Mouse (Mus musculus) forebrain, embryonic 13.5 days (tissue): ENCODE results near the gene Wnt4. TPM values are rescaled to one million over a fixed set of nuclear protein-coding genes. Genes with fewer than 3 reads are reported as not detected.

ENCODE experiments used
- ATAC-seq: fragments of 200-750 bp; cut with Nextera tagmentation; 2 replicates; pipeline ENCODE4 v1.8.0; 2017
- H3K27ac ChIP-seq: fragments of 300-500 bp; sonication (generic); 2 replicates; pipeline ENCODE4 v1.5.1; 2015; ENCODE audit warnings: inconsistent platforms, mild to moderate bottlenecking, moderate library complexity
- H3K27me3 ChIP-seq: fragments of 300-500 bp; sonication (generic); 2 replicates; pipeline ENCODE4 v1.6.1; 2015; ENCODE audit warnings: mild to moderate bottlenecking, inconsistent platforms
- H3K36me3 ChIP-seq: fragments of 300-500 bp; sonication (generic); 2 replicates; pipeline ENCODE4 v1.6.1; 2015; ENCODE audit warnings: mild to moderate bottlenecking, inconsistent platforms; ENCODE audit not compliant: poor library complexity, severe bottlenecking
- H3K4me1 ChIP-seq: fragments of 300-500 bp; sonication (generic); 2 replicates; pipeline ENCODE4 v1.6.1; 2015; ENCODE audit warnings: inconsistent platforms
- H3K4me2 ChIP-seq: fragments of 300-500 bp; sonication (generic); 2 replicates; pipeline ENCODE4 v1.6.1; 2015; ENCODE audit warnings: inconsistent platforms, mild to moderate bottlenecking, moderate library complexity
- H3K4me3 ChIP-seq: fragments of 300-500 bp; sonication (generic); 2 replicates; pipeline ENCODE4 v1.5.1; 2015; ENCODE audit warnings: mild to moderate bottlenecking, inconsistent platforms
- H3K9ac ChIP-seq: fragments of 300-500 bp; sonication (generic); 2 replicates; pipeline ENCODE4 v1.6.1; 2015; ENCODE audit warnings: mild to moderate bottlenecking, inconsistent platforms
- H3K9me3 ChIP-seq: fragments of 300-500 bp; sonication (generic); replicated peaks from 2 replicates; pipeline ENCODE4 v1.6.1; 2016; ENCODE audit warnings: inconsistent platforms
- WGBS: fragments of 180-500 bp; shearing (Covaris S2); methylation state at CpG from one replicate; pipeline ENCODE4 v1.1.7; 2015; 5-methylcytosine and 5-hydroxymethylcytosine counted together
- polyA plus RNA-seq: library from polyadenylated mRNA; unstranded; fragments of >200 nt; fragmentation: Nextera tagmentation; extraction: Ambion mirVana; gene quantifications from 2 replicates; pipeline ENCODE4 v1.2.1, GENCODE M21; 2015

Wnt4 gene
- polyA plus RNA-seq, 1 experiment from 2014 or later = 0.30 TPM

- Histone ChIP-seq H3K27ac (no peak overlapping the region), H3K4me1 (peaks cover 23% of the 10 kb centered on the region), H3K4me2 (no peak overlapping the region), H3K4me3 (no peak overlapping the region), H3K9ac (no peak overlapping the region), H3K36me3 (no peaks in the 10 kb centered on the region), H3K27me3 (peaks cover 73% of the 10 kb centered on the region), H3K9me3 (no peaks in the 10 kb centered on the region)
- WGBS = 72% methylated on average over 5 of the region's 5 CpGs
- ATAC-seq = no peak
Measured at GRCm38 (mm10) chr4:137282122-137282521, 4.8 kb downstream of the Wnt4 start.

- Histone ChIP-seq H3K4me1 (peaks cover 18% of the 10 kb centered on the region), H3K4me3 (no peak overlapping the region), H3K9ac (no peak overlapping the region), H3K27ac (no peak overlapping the region), H3K9me3 (no peaks in the 10 kb centered on the region), H3K36me3 (no peaks in the 10 kb centered on the region), H3K4me2 (no peak overlapping the region), H3K27me3 (peaks cover 67% of the 10 kb centered on the region)
- ATAC-seq = no peak
- 12% methylated on average over 17 of the region's 17 CpGs for WGBS
Measured at GRCm38 (mm10) chr4:137282584-137283406, 5.5 kb downstream of the Wnt4 start.

GRCm38 (mm10) chr4:137283407-137283732 is 6.1 kb downstream of the Wnt4 start:
- Histone ChIP-seq H3K27me3 (peaks cover 61% of the 10 kb centered on the region), H3K4me1 (peaks cover 12% of the 10 kb centered on the region)

GRCm38 (mm10) chr4:137285876-137286661 is 8.8 kb downstream of the Wnt4 start:
- no peak for ATAC-seq
- WGBS = 62% methylated on average over 15 of the region's 15 CpGs

More at GRCm38 (mm10) chr4:137283407-137283732, 6.1 kb downstream of the Wnt4 start:
- Histone ChIP-seq H3K36me3 (no peaks in the 10 kb centered on the region), H3K27ac (no peak overlapping the region), H3K9me3 (no peaks in the 10 kb centered on the region), H3K4me2 (no peak overlapping the region), H3K4me3 (no peak overlapping the region), H3K9ac (no peak overlapping the region)
- WGBS = 4% methylated on average over 4 of the region's 4 CpGs
- no peak for ATAC-seq

GRCm38 (mm10) chr4:137286662-137286953 is 9.3 kb downstream of the Wnt4 start:
- ATAC-seq = no peak
- Histone ChIP-seq H3K27ac (no peak overlapping the region), H3K36me3 (no peaks in the 10 kb centered on the region), H3K9ac (no peak overlapping the region), H3K27me3 (peaks cover 31% of the 10 kb centered on the region), H3K4me1 (peaks cover 7% of the 10 kb centered on the region), H3K4me3 (no peak overlapping the region), H3K4me2 (no peak overlapping the region), H3K9me3 (no peaks in the 10 kb centered on the region)
- WGBS = 73% methylated on average over 8 of the region's 8 CpGs

More at GRCm38 (mm10) chr4:137285876-137286661, 8.8 kb downstream of the Wnt4 start:
- H3K36me3 ChIP-seq = no peaks in the 10 kb centered on the region
- no peak overlapping the region for H3K9ac ChIP-seq
- H3K27ac ChIP-seq = no peak overlapping the region
- no peaks in the 10 kb centered on the region for H3K9me3 ChIP-seq
- peaks cover 7% of the 10 kb centered on the region for H3K4me1 ChIP-seq
- peaks cover 35% of the 10 kb centered on the region for H3K27me3 ChIP-seq
- H3K4me3 ChIP-seq = no peak overlapping the region
- H3K4me2 ChIP-seq = no peak overlapping the region

GRCm38 (mm10) chr4:137287206-137287605 is 9.9 kb downstream of the Wnt4 start:
- Histone ChIP-seq H3K4me2 (no peak overlapping the region), H3K4me3 (no peak overlapping the region), H3K27me3 (peaks cover 27% of the 10 kb centered on the region), H3K36me3 (no peaks in the 10 kb centered on the region), H3K27ac (no peak overlapping the region), H3K9me3 (no peaks in the 10 kb centered on the region), H3K4me1 (peaks cover 7% of the 10 kb centered on the region), H3K9ac (no peak overlapping the region)
- WGBS = 82% methylated on average over 13 of the region's 13 CpGs
- no peak for ATAC-seq

- H3K27ac ChIP-seq = no peak overlapping the region
- no peak overlapping the region for H3K9ac ChIP-seq
- H3K4me2 ChIP-seq = no peak overlapping the region
- peaks cover 21% of the 10 kb centered on the region for H3K27me3 ChIP-seq
- no peak overlapping the region for H3K4me3 ChIP-seq
- no peaks in the 10 kb centered on the region for H3K9me3 ChIP-seq
- H3K36me3 ChIP-seq = no peaks in the 10 kb centered on the region
- peaks cover 4% of the 10 kb centered on the region; the same call in 1 of the 2 replicates for H3K4me1 ChIP-seq
- 5% methylated on average over 4 of the region's 4 CpGs for WGBS
- no peak for ATAC-seq
Measured at GRCm38 (mm10) chr4:137287818-137288217, 10.5 kb downstream of the Wnt4 start.

GRCm38 (mm10) chr4:137289701-137290100 is 12.4 kb downstream of the Wnt4 start:
- Histone ChIP-seq H3K27ac (no peak overlapping the region), H3K27me3 (peaks cover 2% of the 10 kb centered on the region; the same call in 1 of the 2 replicates), H3K4me1 (no peaks in the 10 kb centered on the region), H3K4me3 (no peak overlapping the region), H3K9ac (no peak overlapping the region), H3K36me3 (no peaks in the 10 kb centered on the region), H3K4me2 (no peak overlapping the region), H3K9me3 (no peaks in the 10 kb centered on the region)
- WGBS = 89% methylated on average over 6 of the region's 6 CpGs
- no peak for ATAC-seq

- Histone ChIP-seq H3K4me2 (no peak overlapping the region), H3K9me3 (no peaks in the 10 kb centered on the region), H3K27me3 (no peaks in the 10 kb centered on the region), H3K27ac (no peak overlapping the region), H3K4me1 (no peaks in the 10 kb centered on the region), H3K36me3 (no peaks in the 10 kb centered on the region), H3K9ac (no peak overlapping the region), H3K4me3 (no peak overlapping the region)
- no peak for ATAC-seq
- WGBS = 89% methylated on average over 3 of the region's 3 CpGs
Measured at GRCm38 (mm10) chr4:137290250-137290649, 13.0 kb downstream of the Wnt4 start.

GRCm38 (mm10) chr4:137292625-137293024 is 15.3 kb downstream of the Wnt4 start:
- whole genome bisulfite sequencing = 85% methylated on average over 7 of the region's 7 CpGs

GRCm38 (mm10) chr4:137294032-137294431 is 16.7 kb downstream of the Wnt4 start:
- Histone ChIP-seq H3K4me1 (no peaks in the 10 kb centered on the region), H3K4me2 (no peak overlapping the region), H3K36me3 (no peaks in the 10 kb centered on the region), H3K9me3 (no peaks in the 10 kb centered on the region), H3K4me3 (no peak overlapping the region), H3K27me3 (no peaks in the 10 kb centered on the region), H3K27ac (no peak overlapping the region), H3K9ac (no peak overlapping the region)
- no peak for ATAC-seq
- 85% methylated on average over 7 of the region's 7 CpGs for WGBS

More at GRCm38 (mm10) chr4:137292625-137293024, 15.3 kb downstream of the Wnt4 start:
- H3K4me3 ChIP-seq = no peak overlapping the region
- no peaks in the 10 kb centered on the region for H3K27me3 ChIP-seq
- H3K9me3 ChIP-seq = no peaks in the 10 kb centered on the region
- H3K9ac ChIP-seq = no peak overlapping the region
- ATAC-seq = no peak
- no peaks in the 10 kb centered on the region for H3K36me3 ChIP-seq
- H3K4me2 ChIP-seq = no peak overlapping the region
- no peak overlapping the region for H3K27ac ChIP-seq
- no peaks in the 10 kb centered on the region for H3K4me1 ChIP-seq

- no peak for ATAC-seq
- Histone ChIP-seq H3K36me3 (no peaks in the 10 kb centered on the region), H3K9me3 (no peaks in the 10 kb centered on the region), H3K4me2 (no peak overlapping the region), H3K27ac (no peak overlapping the region), H3K9ac (no peak overlapping the region), H3K4me1 (no peaks in the 10 kb centered on the region), H3K27me3 (no peaks in the 10 kb centered on the region), H3K4me3 (no peak overlapping the region)
- 76% methylated on average over 5 of the region's 5 CpGs for WGBS
Measured at GRCm38 (mm10) chr4:137294474-137294873, 17.2 kb downstream of the Wnt4 start.
